Mouse (Mus musculus) embryonic facial prominence, embryonic 11.5 days (tissue): ENCODE data around the gene Pfn1. TPM values are rescaled to one million over a fixed set of nuclear protein-coding genes. Genes with fewer than 3 reads are reported as not detected.

Source experiments
- ATAC-seq: fragments of 200-750 bp; cut with Nextera tagmentation; replicated peaks from 2 replicates; pipeline ENCODE4 v1.8.0; 2017; ENCODE audit warnings: low read depth; ENCODE audit not compliant: insufficient number of reproducible peaks, low FRiP score, low TSS enrichment
- DNase-seq: peaks from one replicate; pipeline ENCODE4 v3.0.0-alpha.2; 2015; ENCODE audit warnings: low spot score
- H3K27ac ChIP-seq: fragments of 300-500 bp; sonication (generic); replicated peaks from 2 replicates; pipeline ENCODE4 v1.5.1; 2014; ENCODE audit warnings: mild to moderate bottlenecking, low read depth, low read length, control low read depth
- H3K27me3 ChIP-seq: fragments of 300-500 bp; sonication (generic); 2 replicates; pipeline ENCODE4 v1.6.1; 2014; ENCODE audit warnings: mild to moderate bottlenecking, low read length, moderate library complexity, mixed read lengths; ENCODE audit not compliant: control insufficient read depth, insufficient read depth
- H3K36me3 ChIP-seq: fragments of 300-500 bp; sonication (generic); replicated peaks from 2 replicates; pipeline ENCODE4 v1.6.1; 2014; ENCODE audit warnings: low read depth, mild to moderate bottlenecking, low read length, moderate library complexity, mixed read lengths; ENCODE audit not compliant: control insufficient read depth, insufficient read depth
- H3K4me1 ChIP-seq: fragments of 300-500 bp; sonication (generic); 2 replicates; pipeline ENCODE4 v1.6.1; 2014; ENCODE audit warnings: low read length, mixed read lengths; ENCODE audit not compliant: control insufficient read depth, insufficient read depth
- H3K4me2 ChIP-seq: fragments of 300-500 bp; sonication (generic); 2 replicates; pipeline ENCODE4 v1.6.1; 2014; ENCODE audit warnings: low read depth, mild to moderate bottlenecking, control low read depth, low read length, moderate library complexity
- H3K4me3 ChIP-seq: fragments of 300-500 bp; sonication (generic); 2 replicates; pipeline ENCODE4 v1.5.1; 2014; ENCODE audit warnings: low read depth, low read length, control low read depth
- H3K9ac ChIP-seq: fragments of 300-500 bp; sonication (generic); replicated peaks from 2 replicates; pipeline ENCODE4 v1.6.1; 2014; ENCODE audit warnings: mild to moderate bottlenecking, control low read depth, low read length
- H3K9me3 ChIP-seq: fragments of 300-500 bp; sonication (generic); replicated peaks from 2 replicates; pipeline ENCODE4 v1.6.1; 2016; ENCODE audit warnings: mild to moderate bottlenecking, low read length, inconsistent platforms, mixed read lengths; ENCODE audit not compliant: control insufficient read depth
- WGBS: fragments of 180-500 bp; shearing (Covaris S2); extraction: QIAGEN DNeasy Blood & Tissue Kit; methylation state at CpG from one replicate; pipeline ENCODE4 v1.1.7; 2014; 5-methylcytosine and 5-hydroxymethylcytosine counted together
- polyA plus RNA-seq: library from polyadenylated mRNA; unstranded; fragments of >200 nt; fragmentation: Nextera tagmentation; extraction: Ambion mirVana; gene quantifications from 2 replicates; pipeline ENCODE4 v1.2.1, GENCODE M21; 2014

Pfn1 gene
- polyA plus RNA-seq, 1 experiment from 2014 or later: 1,669 TPM

DNA sequence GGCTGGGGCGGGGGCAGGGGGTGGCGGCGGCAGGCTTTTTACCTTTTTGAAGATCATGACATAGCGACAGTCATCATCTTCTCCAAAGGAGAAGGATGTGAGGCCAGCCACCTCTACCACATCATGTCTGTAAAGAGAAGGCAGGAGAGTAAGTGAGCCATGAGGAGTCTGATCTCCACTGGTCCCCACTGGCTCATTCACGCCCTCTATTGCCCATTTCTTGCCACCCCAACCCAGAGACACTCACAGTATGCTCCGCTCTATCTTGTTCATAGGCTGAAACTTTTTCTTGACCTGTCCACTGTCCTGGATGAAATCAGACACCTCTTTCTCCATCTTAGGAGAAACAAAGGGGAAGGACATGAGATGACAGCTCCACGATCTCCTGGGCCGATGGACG lies 10.3 kb upstream of the Pfn1 start:
- Histone ChIP-seq H3K4me1 (no peaks in the 10 kb centered on the region), H3K4me2 (no peak overlapping the region), H3K27me3 (no peaks in the 10 kb centered on the region), H3K9ac (no peak overlapping the region), H3K27ac (no peak overlapping the region), H3K36me3 (peaks cover 7% of the 10 kb centered on the region), H3K4me3 (no peak overlapping the region), H3K9me3 (no peaks in the 10 kb centered on the region)
- DNase-seq (no peak), ATAC-seq (no peak)
- WGBS: 89% methylated on average over 9 of the region's 9 CpGs

DNA sequence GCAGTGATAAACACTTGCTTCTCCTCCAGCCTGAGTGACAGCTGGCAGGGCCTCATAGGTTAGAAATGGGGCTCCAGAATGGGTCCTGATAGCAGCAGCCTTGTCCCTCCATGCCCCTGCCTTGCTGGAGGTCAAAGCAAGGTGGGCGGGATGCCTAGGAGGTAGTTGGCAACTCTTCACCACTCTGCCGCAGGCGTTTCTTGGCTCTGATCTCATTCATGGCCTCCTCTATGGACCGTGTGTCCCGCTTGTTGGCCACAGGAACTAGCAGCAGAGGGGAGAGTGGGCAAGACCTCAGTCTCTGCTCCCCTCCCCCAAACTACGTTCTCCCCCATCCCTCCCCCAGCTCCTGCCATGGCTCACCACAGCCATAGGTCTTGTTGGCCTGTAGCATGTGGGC lies 9.5 kb upstream of the Pfn1 start:
- Histone ChIP-seq H3K9ac (no peak overlapping the region), H3K4me1 (no peaks in the 10 kb centered on the region), H3K27ac (no peak overlapping the region), H3K27me3 (no peaks in the 10 kb centered on the region), H3K36me3 (peaks cover 7% of the 10 kb centered on the region), H3K4me3 (no peak overlapping the region), H3K9me3 (no peaks in the 10 kb centered on the region), H3K4me2 (no peak overlapping the region)
- ATAC-seq (no peak), DNase-seq (no peak)
- WGBS: 93% methylated on average over 6 of the region's 6 CpGs

DNA sequence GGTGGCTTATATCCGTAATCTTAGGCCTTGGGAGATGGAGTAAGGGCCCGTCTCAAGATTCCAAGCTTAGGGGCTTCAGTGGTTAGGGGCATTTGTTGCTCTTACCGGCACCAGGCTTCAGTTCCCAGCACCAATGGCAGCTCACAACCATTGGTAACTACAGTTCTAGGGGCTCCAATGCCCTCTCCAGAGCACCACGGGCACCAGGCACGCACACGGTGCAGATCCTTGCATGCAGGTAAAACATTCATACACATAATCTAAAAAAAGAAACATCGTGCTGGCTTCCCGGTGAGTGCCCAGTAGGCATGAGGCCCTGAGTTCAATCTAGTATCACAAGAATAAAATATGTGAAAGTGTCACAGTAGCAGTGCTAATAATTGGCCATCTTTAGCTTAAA lies 8.7 kb upstream of the Pfn1 start:
- ATAC-seq: no peak
- H3K27ac ChIP-seq: no peak overlapping the region
- no peak overlapping the region for H3K9ac ChIP-seq
- peaks cover 7% of the 10 kb centered on the region for H3K36me3 ChIP-seq
- WGBS: 90% methylated on average over 8 of the region's 8 CpGs
- DNase-seq: no peak
- H3K4me1 ChIP-seq: no peaks in the 10 kb centered on the region
- no peaks in the 10 kb centered on the region for H3K9me3 ChIP-seq
- H3K4me2 ChIP-seq: no peak overlapping the region
- H3K27me3 ChIP-seq: no peaks in the 10 kb centered on the region
- no peak overlapping the region for H3K4me3 ChIP-seq

DNA sequence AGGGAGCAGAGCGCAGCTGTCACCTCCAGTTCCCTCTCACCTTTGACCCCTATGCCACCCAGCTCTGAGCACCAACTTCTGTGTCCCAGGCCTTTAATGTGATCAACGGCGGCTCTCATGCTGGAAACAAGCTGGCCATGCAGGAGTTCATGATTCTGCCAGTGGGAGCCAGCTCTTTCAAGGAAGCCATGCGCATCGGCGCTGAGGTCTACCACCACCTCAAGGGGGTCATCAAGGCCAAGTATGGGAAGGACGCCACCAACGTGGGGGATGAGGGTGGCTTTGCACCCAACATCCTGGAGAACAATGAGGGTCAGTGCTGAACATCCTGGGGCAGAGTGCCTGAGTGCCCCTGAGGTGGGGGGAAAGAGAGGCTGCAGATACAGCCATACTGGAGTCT lies 6.1 kb upstream of the Pfn1 start:
- no peak overlapping the region for H3K4me3 ChIP-seq
- H3K27me3 ChIP-seq: no peaks in the 10 kb centered on the region
- DNase-seq (no peak), ATAC-seq (no peak)
- 89% methylated on average over 8 of the region's 8 CpGs for WGBS
- no peaks in the 10 kb centered on the region for H3K9me3 ChIP-seq
- H3K4me2 ChIP-seq: no peak overlapping the region
- H3K9ac ChIP-seq: no peak overlapping the region
- H3K4me1 ChIP-seq: peaks cover 7% of the 10 kb centered on the region
- H3K36me3 ChIP-seq: peaks cover 7% of the 10 kb centered on the region
- no peak overlapping the region for H3K27ac ChIP-seq

- H3K9me3 ChIP-seq: no peaks in the 10 kb centered on the region
- H3K27me3 ChIP-seq: no peaks in the 10 kb centered on the region
- WGBS: 71% methylated on average over 8 of the region's 8 CpGs
- H3K36me3 ChIP-seq: peaks cover 3% of the 10 kb centered on the region
- ATAC-seq (no peak), DNase-seq (no peak)
- no peak overlapping the region for H3K27ac ChIP-seq
- peaks cover 7% of the 10 kb centered on the region for H3K4me1 ChIP-seq
- no peak overlapping the region for H3K9ac ChIP-seq
- H3K4me2 ChIP-seq: no peak overlapping the region
- H3K4me3 ChIP-seq: no peak overlapping the region
These were observed 4.5 kb upstream of the Pfn1 start for GRCm38 (mm10) chr11:70658942-70659341.

GRCm38 (mm10) chr11:70658521-70658920 lies 4.1 kb upstream of the Pfn1 start:
- Histone ChIP-seq H3K4me1 (peaks cover 7% of the 10 kb centered on the region), H3K4me2 (no peak overlapping the region), H3K27ac (no peak overlapping the region), H3K9ac (no peak overlapping the region), H3K36me3 (peaks cover 3% of the 10 kb centered on the region), H3K4me3 (no peak overlapping the region), H3K9me3 (no peaks in the 10 kb centered on the region), H3K27me3 (no peaks in the 10 kb centered on the region)
- 90% methylated on average over 5 of the region's 5 CpGs for WGBS
- no peak for DNase-seq
- no peak for ATAC-seq

- Histone ChIP-seq H3K27ac (0 out of 2 replicates have a peak overlapping the region, but pooled peaks have one; percentile 97), H3K9me3 (no peaks in the 10 kb centered on the region), H3K4me1 (peaks cover 7% of the 10 kb centered on the region), H3K4me2 (no peak overlapping the region), H3K9ac (0 out of 2 replicates have a peak overlapping the region, but pooled peaks have one; percentile 7), H3K27me3 (no peaks in the 10 kb centered on the region), H3K36me3 (peaks cover 3% of the 10 kb centered on the region), H3K4me3 (no peak overlapping the region)
- no peak for DNase-seq
- ATAC-seq: no peak
- WGBS: 54% methylated on average over 9 of the region's 9 CpGs
These were observed 3.5 kb upstream of the Pfn1 start for GRCm38 (mm10) chr11:70657991-70658390.

DNA sequence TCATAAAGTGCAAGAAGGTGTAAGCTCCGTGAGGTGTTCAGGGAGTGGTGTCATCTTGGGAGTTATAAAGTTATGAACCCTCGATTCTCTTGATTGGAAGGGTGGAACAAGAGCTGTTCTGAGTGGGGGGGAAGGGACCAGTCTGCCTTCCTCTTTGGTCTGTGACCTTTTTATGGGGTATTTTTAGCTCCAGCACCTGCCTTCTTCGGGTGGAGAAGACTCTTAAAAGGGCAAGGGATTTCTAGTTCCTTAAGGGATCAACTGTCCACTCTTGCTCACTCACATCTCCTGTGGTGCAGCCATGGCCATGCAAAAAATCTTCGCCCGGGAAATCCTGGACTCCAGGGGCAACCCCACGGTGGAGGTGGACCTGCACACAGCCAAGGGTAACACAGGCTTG lies 3.1 kb upstream of the Pfn1 start:
- WGBS: 47% methylated on average over 6 of the region's 6 CpGs
- H3K4me1 ChIP-seq: peaks cover 9% of the 10 kb centered on the region
- H3K4me3 ChIP-seq: no peak overlapping the region
- H3K36me3 ChIP-seq: peaks cover 3% of the 10 kb centered on the region
- H3K4me2 ChIP-seq: peak overlapping the region; percentile 95; the same call in 1 of the 2 replicates
- ATAC-seq: no peak
- no peaks in the 10 kb centered on the region for H3K27me3 ChIP-seq
- H3K27ac ChIP-seq: peak overlapping the region; percentile 97; the same call in 1 of the 2 replicates
- H3K9ac ChIP-seq: 0 out of 2 replicates have a peak overlapping the region, but pooled peaks have one; percentile 7
- H3K9me3 ChIP-seq: no peaks in the 10 kb centered on the region
- DNase-seq: no peak
